Mouse (Mus musculus): ENCODE measurements around the gene Zfhx3.

DNA sequence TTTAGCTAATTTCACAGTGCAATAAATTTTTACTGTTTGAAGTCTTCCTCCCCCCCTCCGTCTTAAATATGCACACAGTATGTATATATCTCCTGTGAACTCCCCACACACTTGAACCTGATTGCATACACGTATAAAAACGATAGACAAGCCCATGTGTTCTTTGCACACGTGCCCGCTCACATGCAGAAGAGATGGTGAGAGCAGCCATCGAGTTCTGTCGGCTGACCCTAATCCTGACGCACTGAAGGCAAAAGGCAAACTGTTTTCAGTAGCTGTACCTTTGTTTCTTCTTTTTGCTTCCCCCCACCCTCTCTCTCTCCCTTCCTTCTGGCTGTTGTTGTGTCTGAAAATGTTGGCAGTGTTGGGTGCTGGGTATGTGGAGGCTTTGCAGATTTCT lies 18.4 kb downstream of the Zfhx3 start:
- TF ChIP-seq EP300 (IDR thresholded peaks at IDR 0.05), result no peak
- no peak for TF ChIP-seq CTCF (IDR thresholded peaks at IDR 0.05)
